In genomic region chr8:119909944-119910546, GRCm38 (mm10) we compare ENCODE assay signal across 8 mouse cellular contexts. TPM values are rescaled to one million over a fixed set of nuclear protein-coding genes. Genes with fewer than 3 reads are reported as not detected.
DNase-seq lines count a peak whose midpoint lies in the region; ATAC-seq and TF ChIP-seq lines count a peak whose summit lies in the region.

Usp10 (plus strand) TSS chr8:119910360.

- no peaks in the 10 kb centered on the region for H3K9me3 ChIP-seq in heart, embryonic 10.5 days
- H3K9me3 ChIP-seq in midbrain, embryonic 15.5 days = no peaks in the 10 kb centered on the region

- H3K27me3 ChIP-seq in cerebellum, adult 2 months (ENCODE audit: control insufficient read depth, insufficient read depth, low read length) = no peaks in the 10 kb centered on the region
- no peaks in the 10 kb centered on the region; the same call in none of the 2 replicates for H3K27me3 ChIP-seq in heart, embryonic 10.5 days (ENCODE audit: insufficient read depth, poor library complexity, severe bottlenecking)
- H3K27me3 ChIP-seq in midbrain, embryonic 15.5 days (replicated peaks) = no peaks in the 10 kb centered on the region

- H3K4me1 ChIP-seq in cerebellum, adult 2 months (ENCODE audit: control insufficient read depth, insufficient read depth, low read length) = peaks cover 4% of the 10 kb centered on the region
- H3K4me1 ChIP-seq in heart, embryonic 10.5 days = peaks cover 41% of the 10 kb centered on the region
- H3K4me1 ChIP-seq in midbrain, embryonic 15.5 days = peaks cover 38% of the 10 kb centered on the region

- no peak for TF ChIP-seq CTCF in cerebellum, adult 2 months (IDR thresholded peaks at IDR 0.05; ENCODE audit: borderline replicate concordance, insufficient read depth, low read depth, low read length)

- TF ChIP-seq POLR2A in cerebellum, adult 2 months (IDR thresholded peaks at IDR 0.05; ENCODE audit: borderline replicate concordance, insufficient read depth, low read length) = no peak

- peak; percentile 34 for ATAC-seq in midbrain, embryonic 15.5 days (replicated peaks)

- DNase-seq in cerebellum, adult 2 months = peak in 1 of 2 experiments; percentile 18
- DNase-seq in cerebellum, postnatal 4 days (ENCODE audit: low spot score in 2 of 2) = no peak
- peak; percentile 52 for DNase-seq in 3T3-L1 (ENCODE audit: low read depth, low spot score)
- DNase-seq in c-Kit-positive CD71-positive TER-119-positive erythroid progenitor cells, embryonic 14.5 days (ENCODE audit: low spot score) = peak; percentile 56
- DNase-seq in heart, embryonic 10.5 days (ENCODE audit: low spot score) = no peak
- DNase-seq in layer of hippocampus, postnatal 36 days = no peak
- DNase-seq in spleen, postnatal 4 days (ENCODE audit: low spot score in 2 of 2) = no peak

- peak within 1 kb of the TSS; percentile 69 for H3K4me2 ChIP-seq in midbrain, embryonic 15.5 days

- peak within 1 kb of the TSS; percentile 95 for H3K9ac ChIP-seq in midbrain, embryonic 15.5 days

- 23% methylated on average over 13 of the region's 13 CpGs for WGBS in cerebellum, adult 2 months
- WGBS in heart, embryonic 10.5 days = 27% methylated on average over 13 of the region's 13 CpGs
- 23% methylated on average over 13 of the region's 13 CpGs for WGBS in midbrain, embryonic 15.5 days

- H3K36me3 ChIP-seq in heart, embryonic 10.5 days = no peaks in the 10 kb centered on the region; the same call in 1 of the 2 replicates
- H3K36me3 ChIP-seq in midbrain, embryonic 15.5 days (replicated peaks) = no peaks in the 10 kb centered on the region

- H3K27ac ChIP-seq in cerebellum, adult 2 months (ENCODE audit: insufficient read depth, low read length) = peak within 1 kb of the TSS; percentile 95
- peak within 1 kb of the TSS; percentile 99 for H3K27ac ChIP-seq in heart, embryonic 10.5 days
- H3K27ac ChIP-seq in midbrain, embryonic 15.5 days = peak within 1 kb of the TSS; percentile 97

- H3K4me3 ChIP-seq in cerebellum, adult 2 months (replicated peaks; ENCODE audit: insufficient read depth, low read depth, low read length) = peak within 1 kb of the TSS; percentile 88
- H3K4me3 ChIP-seq in heart, embryonic 10.5 days = peak within 1 kb of the TSS; percentile 91
- peak within 1 kb of the TSS; percentile 84 for H3K4me3 ChIP-seq in midbrain, embryonic 15.5 days

RNA-seq across cellular contexts. Expression of gene Usp10, which starts in this region (rescaled TPM):
- polyA plus RNA-seq in cerebellum, adult 2 months (2012; rRNA removed) = 96.4 and 110 TPM in 2 replicates
- 155 and 187 TPM in 2 replicates for polyA plus RNA-seq in heart, embryonic 10.5 days (2016; fragmentation: Nextera tagmentation; extraction: Ambion mirVana)
- 10 to 100 TPM; 86.6 to 95.8 TPM for total RNA-seq in layer of hippocampus, postnatal 36 days (2021)
- polyA plus RNA-seq in midbrain, embryonic 15.5 days (2015; fragmentation: Nextera tagmentation; extraction: Ambion mirVana) = 151 and 155 TPM in 2 replicates

Comparison
In these comparisons a context has a peak if more than half of its experiments do, and no peak if none do; other contexts are left out.
1. DNase-seq: peak in 3T3-L1 (single experiment) and c-Kit-positive CD71-positive TER-119-positive erythroid progenitor cells, embryonic 14.5 days (single experiment); none in cerebellum, postnatal 4 days (0 of 2), heart, embryonic 10.5 days (single experiment), layer of hippocampus, postnatal 36 days (0 of 2) and spleen, postnatal 4 days (0 of 2).
2. Peak in every context shown above with its lines, with median percentiles within 50 percentile points of each other: H3K27ac ChIP-seq and H3K4me3 ChIP-seq.